Mouse (Mus musculus): ENCODE measurements around the gene Klf9. TPM values are rescaled to one million over a fixed set of nuclear protein-coding genes. Genes with fewer than 3 reads are reported as not detected.

The Klf9 gene
- polyA plus RNA-seq, 1 experiment, result 46.9 TPM

- Histone ChIP-seq H3K4me1 (ENCODE audit: control insufficient read depth, insufficient read depth, low read length) (peaks cover 16% of the 10 kb centered on the region), H3K4me3 (replicated peaks; ENCODE audit: extremely low read depth, low read depth, low read length) (no peak overlapping the region)
- no peak for DNase-seq
- TF ChIP-seq POLR2A (IDR thresholded peaks at IDR 0.05; ENCODE audit: borderline replicate concordance, extremely low read depth, low read depth, low read length) (no peak), CTCF (IDR thresholded peaks at IDR 0.05; ENCODE audit: insufficient read depth, low read length) (no peak)
- 99% methylated on average over 2 of the region's 2 CpGs for WGBS
These were observed 11.1 kb upstream of the Klf9 start for GRCm38 (mm10) chr19:23129908-23130307.

DNA sequence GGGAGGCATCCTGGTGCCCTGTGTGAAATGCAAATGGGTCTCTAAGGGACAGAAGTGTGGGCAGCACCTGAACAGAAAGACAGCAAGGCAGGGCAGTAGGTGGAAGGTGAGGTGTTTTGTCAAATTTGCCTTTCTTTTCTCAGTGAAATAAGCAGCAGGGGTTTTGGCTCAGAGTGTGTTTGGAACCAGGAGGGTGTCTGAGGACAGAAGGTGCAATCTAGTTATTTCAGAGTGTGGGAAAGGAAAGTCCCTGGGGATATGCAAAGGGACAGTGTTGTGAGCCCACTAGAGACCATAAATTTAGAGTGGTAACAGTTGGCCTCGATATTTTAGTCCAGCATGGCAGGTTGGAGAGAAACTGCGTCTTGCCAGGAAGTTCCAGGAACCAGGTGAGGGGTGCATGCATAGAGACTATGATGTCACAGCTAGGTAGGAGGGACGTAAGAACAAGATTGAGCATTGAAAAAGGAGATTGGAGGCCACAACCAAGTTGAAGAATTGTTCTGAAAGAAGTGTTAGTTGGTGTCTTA, 8.9 kb upstream of the Klf9 start:
- 71% methylated on average over 3 of the region's 3 CpGs for WGBS
- no peak overlapping the region for H3K4me3 ChIP-seq (replicated peaks; ENCODE audit: extremely low read depth, low read depth, low read length)
- H3K4me1 ChIP-seq (ENCODE audit: control insufficient read depth, insufficient read depth, low read length), result peaks cover 19% of the 10 kb centered on the region
- DNase-seq, result no peak
- TF ChIP-seq CTCF (IDR thresholded peaks at IDR 0.05; ENCODE audit: insufficient read depth, low read length) (no peak), POLR2A (IDR thresholded peaks at IDR 0.05; ENCODE audit: borderline replicate concordance, extremely low read depth, low read depth, low read length) (no peak)

DNA sequence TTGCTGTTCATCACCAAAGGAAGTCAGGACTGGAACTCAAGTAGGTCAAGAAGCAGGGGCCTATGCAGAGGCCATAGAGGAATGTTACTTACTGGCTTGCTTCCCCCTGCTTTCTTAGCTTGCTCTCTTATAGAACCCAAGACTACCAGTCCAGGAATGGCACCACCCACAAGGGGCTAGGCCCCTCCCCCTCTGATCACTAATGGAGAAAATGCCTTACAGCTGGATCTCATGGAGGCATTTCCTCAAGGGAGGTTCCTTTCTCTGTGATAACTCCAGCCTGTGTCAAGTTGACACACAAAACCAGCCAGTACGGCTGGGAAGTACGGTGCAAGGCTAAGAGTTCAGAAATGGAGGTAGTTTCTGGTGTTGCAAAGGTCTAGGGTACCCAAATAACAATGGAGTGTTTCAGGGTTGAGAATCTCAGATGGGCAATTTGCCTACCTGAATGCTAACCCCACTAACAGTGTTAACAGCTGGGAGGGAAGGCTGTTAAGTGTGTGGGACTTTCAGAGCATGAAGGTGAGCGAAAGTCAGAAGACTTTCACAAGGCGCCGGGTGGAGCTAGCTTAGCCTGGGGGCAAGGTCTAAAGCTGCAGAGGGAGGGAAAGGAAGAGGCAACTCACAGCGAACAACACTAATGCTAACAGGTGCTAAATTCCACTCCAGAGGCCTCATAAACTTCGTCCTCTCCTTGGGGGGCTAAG, 8.2 kb upstream of the Klf9 start:
- TF ChIP-seq POLR2A (IDR thresholded peaks at IDR 0.05; ENCODE audit: borderline replicate concordance, extremely low read depth, low read depth, low read length) (no peak), CTCF (IDR thresholded peaks at IDR 0.05; ENCODE audit: insufficient read depth, low read length) (no peak)
- peak; percentile 48 for DNase-seq
- Histone ChIP-seq H3K4me3 (replicated peaks; ENCODE audit: extremely low read depth, low read depth, low read length) (no peak overlapping the region), H3K4me1 (ENCODE audit: control insufficient read depth, insufficient read depth, low read length) (peaks cover 22% of the 10 kb centered on the region)
- WGBS, result 66% methylated on average over 7 of the region's 7 CpGs

- Histone ChIP-seq H3K4me1 (ENCODE audit: control insufficient read depth, insufficient read depth, low read length) (peaks cover 22% of the 10 kb centered on the region), H3K4me3 (replicated peaks; ENCODE audit: extremely low read depth, low read depth, low read length) (peak overlapping the region; percentile 52)
- 37% methylated on average over 9 of the region's 9 CpGs for WGBS
- TF ChIP-seq POLR2A (IDR thresholded peaks at IDR 0.05; ENCODE audit: borderline replicate concordance, extremely low read depth, low read depth, low read length), result no peak
- no peak for DNase-seq
These were observed 7.5 kb upstream of the Klf9 start for GRCm38 (mm10) chr19:23133427-23134094.

DNA sequence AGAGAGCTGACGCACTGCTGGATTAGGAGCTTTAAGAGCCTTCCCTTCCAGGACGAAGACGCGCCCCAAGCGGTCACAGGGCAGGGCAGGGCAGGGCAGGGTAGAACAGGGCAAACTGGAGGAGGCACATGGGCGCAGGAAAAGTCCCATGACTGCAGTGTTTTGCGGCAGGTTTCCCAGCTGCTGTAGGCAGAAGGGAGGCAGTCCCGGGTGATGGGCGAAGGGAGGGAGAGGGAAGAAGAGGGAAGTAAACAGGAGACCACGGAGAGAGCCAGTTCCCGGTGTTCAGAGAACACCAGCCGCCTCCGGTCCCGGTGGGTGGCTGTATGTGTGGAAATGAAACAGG, 7.0 kb upstream of the Klf9 start:
- H3K4me3 ChIP-seq (replicated peaks; ENCODE audit: extremely low read depth, low read depth, low read length), result peak overlapping the region; percentile 52
- peaks cover 22% of the 10 kb centered on the region for H3K4me1 ChIP-seq (ENCODE audit: control insufficient read depth, insufficient read depth, low read length)
- peak; percentile 86 for DNase-seq
- WGBS, result under 1% methylated on average over 14 of the region's 14 CpGs
- TF ChIP-seq CTCF (IDR thresholded peaks at IDR 0.05; ENCODE audit: insufficient read depth, low read length) (peak; percentile 26; the same call in 1 of the 2 replicates), POLR2A (IDR thresholded peaks at IDR 0.05; ENCODE audit: borderline replicate concordance, extremely low read depth, low read depth, low read length) (peak; percentile 88; the same call in 1 of the 2 replicates)

DNA sequence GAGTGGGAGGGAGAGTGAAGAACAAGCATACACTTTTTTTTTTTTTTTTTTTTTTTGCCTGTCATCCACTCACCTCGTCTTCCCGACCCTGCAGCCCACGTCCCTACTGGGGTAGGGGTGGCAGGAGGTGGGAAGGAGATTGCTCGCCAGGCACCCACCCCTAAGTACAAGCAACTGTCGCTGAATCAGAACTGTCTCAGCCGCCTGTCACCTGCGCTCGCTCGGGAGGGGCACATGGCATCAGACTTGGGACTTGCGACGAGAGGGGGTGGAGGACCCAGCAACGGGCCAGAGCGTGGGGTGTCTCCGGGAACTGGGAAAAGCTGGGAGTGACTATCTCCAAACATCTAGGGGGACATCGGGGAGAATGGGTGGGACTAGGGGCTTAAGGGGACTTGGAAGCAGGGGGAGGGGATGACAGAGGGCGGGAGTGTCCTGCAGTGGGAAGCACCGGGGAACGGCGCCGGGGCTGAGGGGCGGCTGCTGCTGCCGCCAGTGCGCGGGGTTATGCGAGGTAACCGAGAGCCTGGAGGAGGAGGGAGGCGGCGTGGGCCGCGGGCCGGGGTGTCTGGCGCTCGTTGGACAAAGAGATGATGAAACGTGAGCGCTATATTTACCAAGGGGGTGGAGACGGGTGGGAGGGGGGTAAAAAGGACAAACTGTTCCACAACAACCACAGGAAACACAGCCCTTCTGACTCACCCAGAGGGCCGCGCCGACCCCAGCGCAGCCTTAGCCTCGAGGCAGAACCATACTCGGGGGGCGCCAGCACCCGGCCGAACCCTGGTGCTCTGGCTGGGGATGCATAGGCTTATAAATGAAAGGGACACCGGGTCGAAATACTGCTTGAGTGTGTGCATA, 6.4 kb upstream of the Klf9 start:
- Histone ChIP-seq H3K4me3 (replicated peaks; ENCODE audit: extremely low read depth, low read depth, low read length) (peak overlapping the region; percentile 52), H3K4me1 (ENCODE audit: control insufficient read depth, insufficient read depth, low read length) (peaks cover 24% of the 10 kb centered on the region)
- peak; percentile 89 for DNase-seq
- under 1% methylated on average over 47 of the region's 47 CpGs for WGBS
- TF ChIP-seq POLR2A (IDR thresholded peaks at IDR 0.05; ENCODE audit: borderline replicate concordance, extremely low read depth, low read depth, low read length), result peak; percentile 73; the same call in 1 of the 2 replicates
- TF ChIP-seq CTCF (IDR thresholded peaks at IDR 0.05; ENCODE audit: insufficient read depth, low read length), result no peak

- Histone ChIP-seq H3K4me3 (replicated peaks; ENCODE audit: extremely low read depth, low read depth, low read length) (peak overlapping the region; percentile 71), H3K4me1 (ENCODE audit: control insufficient read depth, insufficient read depth, low read length) (peaks cover 25% of the 10 kb centered on the region)
- TF ChIP-seq CTCF (IDR thresholded peaks at IDR 0.05; ENCODE audit: insufficient read depth, low read length) (no peak), POLR2A (IDR thresholded peaks at IDR 0.05; ENCODE audit: borderline replicate concordance, extremely low read depth, low read depth, low read length) (0 out of 2 replicates have a peak, but pooled peaks have one; percentile 76)
- peak; percentile 93 for DNase-seq
- under 1% methylated on average over 54 of the region's 55 CpGs for WGBS
These were observed 5.5 kb upstream of the Klf9 start for GRCm38 (mm10) chr19:23135349-23136201.

DNA sequence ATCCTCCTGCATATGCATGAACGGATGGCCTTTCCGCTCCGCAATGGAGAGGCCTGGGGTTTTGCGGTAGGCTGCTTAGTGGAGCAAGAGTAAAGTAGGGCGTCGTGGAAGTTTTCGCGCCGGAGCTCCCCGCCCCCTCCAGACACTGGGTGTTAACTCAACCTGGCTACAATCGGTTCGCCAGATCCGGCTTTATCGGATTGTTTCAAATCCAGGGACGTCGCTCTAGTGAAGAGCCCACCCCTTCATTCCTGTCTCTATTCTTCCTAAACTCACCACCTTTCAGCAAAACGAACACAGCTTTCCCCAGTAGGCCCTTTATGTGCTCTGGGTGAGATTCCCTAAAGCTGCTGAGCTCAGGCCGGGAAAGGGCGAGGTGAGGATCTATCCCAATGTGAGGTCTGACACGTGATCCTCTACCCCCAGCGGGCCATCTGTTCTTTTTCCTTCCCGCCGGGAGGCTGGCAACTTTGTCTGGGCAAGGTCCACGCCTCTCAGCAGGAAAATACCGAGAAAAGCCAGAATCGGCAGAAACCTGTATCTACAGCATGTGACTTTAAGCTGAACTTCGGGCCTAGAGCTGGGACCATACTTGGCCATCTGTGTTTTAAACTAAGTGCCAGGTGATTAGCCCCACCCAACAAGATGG, 4.7 kb upstream of the Klf9 start:
- peaks cover 25% of the 10 kb centered on the region for H3K4me1 ChIP-seq (ENCODE audit: control insufficient read depth, insufficient read depth, low read length)
- H3K4me3 ChIP-seq (replicated peaks; ENCODE audit: extremely low read depth, low read depth, low read length), result peak overlapping the region; percentile 71
- DNase-seq, result peak; percentile 73
- WGBS, result 5% methylated on average over 27 of the region's 27 CpGs
- TF ChIP-seq CTCF (IDR thresholded peaks at IDR 0.05; ENCODE audit: insufficient read depth, low read length) (no peak), POLR2A (IDR thresholded peaks at IDR 0.05; ENCODE audit: borderline replicate concordance, extremely low read depth, low read depth, low read length) (peak; percentile 21)

Measured in lung, adult 2 months (tissue).